Mouse (Mus musculus) spleen, adult 2 months (tissue): ENCODE measurements around the gene Catsperz.

Source experiments
- CTCF ChIP-seq: fragments of 200-500 bp; IDR thresholded peaks from 2 replicates; pipeline ENCODE4 v1.5.1; 2011; ENCODE audit warnings: mild to moderate bottlenecking, inconsistent platforms; ENCODE audit not compliant: insufficient read depth, insufficient read length, insufficient replicate concordance; ENCODE audit errors: extremely low read depth
- POLR2A ChIP-seq: fragments of 200-500 bp; IDR thresholded peaks from 2 replicates; pipeline ENCODE4 v1.6.1; 2011; ENCODE audit warnings: low read depth, low read length, inconsistent platforms

GRCm38 (mm10) chr19:6948186-6948585 lies 23.0 kb upstream of the Catsperz start:
- TF ChIP-seq CTCF (no peak), POLR2A (no peak)
